In the genomic region with DNA sequence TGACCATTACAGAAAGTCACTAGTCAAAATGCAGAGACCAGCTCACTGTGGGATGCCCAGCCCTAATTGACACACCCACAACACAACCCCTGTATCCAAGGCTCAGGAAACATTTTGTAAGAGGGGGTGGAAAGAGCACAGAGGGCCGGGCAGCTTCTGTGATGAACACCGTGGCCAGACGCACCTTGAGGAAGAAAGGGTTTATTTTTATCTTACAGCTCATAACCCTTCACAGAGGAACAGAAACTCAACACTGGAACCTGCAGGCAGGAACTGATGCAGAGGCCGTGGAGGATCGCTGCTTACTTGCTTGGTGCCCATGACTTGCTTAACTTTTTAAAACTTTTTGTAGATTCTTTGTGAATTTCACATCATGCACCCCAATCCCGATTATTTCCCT, we compare ENCODE assay signal across 1 mouse cellular context.
TF ChIP-seq lines count a peak whose summit lies in the region.

No protein-coding gene starts in this region.

TF ChIP-seq in CH12.LX, 34 proteins besides CTCF, POLR2A, EP300 and RAD21 (continued from another document):
- TF ChIP-seq CHD1 (IDR thresholded peaks at IDR 0.05; ENCODE audit: low read depth, low read length) (0 out of 2 replicates have a peak, but pooled peaks have one; percentile 46), NRF1 (IDR thresholded peaks at IDR 0.05; ENCODE audit: low read depth, low read length) (no peak), NELFE (IDR thresholded peaks at IDR 0.05; ENCODE audit: low read depth, low read length) (no peak), ZKSCAN1 (IDR thresholded peaks at IDR 0.05; ENCODE audit: borderline replicate concordance, low read depth, low read length) (peak; percentile 65; the same call in 1 of the 2 replicates), GABPA (IDR thresholded peaks at IDR 0.05; ENCODE audit: insufficient replicate concordance, low read depth, low read length) (no peak), RCOR1 (conservative IDR thresholded peaks at IDR 0.05; ENCODE audit: low read depth, low read length) (0 out of 2 replicates have a peak, but pooled peaks have one; percentile 48), UBTF (IDR thresholded peaks at IDR 0.05; ENCODE audit: low read depth, low read length) (0 out of 2 replicates have a peak, but pooled peaks have one; percentile 33), CHD2 (IDR thresholded peaks at IDR 0.05; ENCODE audit: low read length) (peak; percentile 76; the same call in 1 of the 2 replicates), PAX5 (IDR thresholded peaks at IDR 0.05; ENCODE audit: low read length) (no peak), BHLHE40 (IDR thresholded peaks at IDR 0.05; ENCODE audit: low read depth, low read length) (peak; percentile 41; the same call in 1 of the 2 replicates), MXI1 (IDR thresholded peaks at IDR 0.05; ENCODE audit: low read depth, low read length) (0 out of 2 replicates have a peak, but pooled peaks have one; percentile 18), IRF4 (IDR thresholded peaks at IDR 0.05; ENCODE audit: low read depth, low read length) (peak; percentile 96), ELF1 (IDR thresholded peaks at IDR 0.05; ENCODE audit: low read depth, low read length) (peak; percentile 54; the same call in 1 of the 2 replicates), KAT2A (IDR thresholded peaks at IDR 0.05; ENCODE audit: insufficient replicate concordance, low read length) (0 out of 2 replicates have a peak, but pooled peaks have one; percentile 42), JUND (conservative IDR thresholded peaks at IDR 0.05; ENCODE audit: low read depth, low read length) (peak; percentile 68), E2F4 (IDR thresholded peaks at IDR 0.05; ENCODE audit: insufficient replicate concordance, low read depth, low read length) (no peak), POLR2AphosphoS2 (IDR thresholded peaks at IDR 0.05; ENCODE audit: low read depth, low read length) (peak; percentile 69; the same call in 1 of the 2 replicates), SMC3 (IDR thresholded peaks at IDR 0.05; ENCODE audit: low read depth, low read length) (peak; percentile 24), MYC (IDR thresholded peaks at IDR 0.05; ENCODE audit: low read depth, low read length) (peak; percentile 83), MAFK (IDR thresholded peaks at IDR 0.05; ENCODE audit: insufficient replicate concordance, low read length) (0 out of 2 replicates have a peak, but pooled peaks have one; percentile 42)
